Mouse (Mus musculus) C3H10T1/2 (cell line): Measurements from ENCODE around the gene Tmem237. TPM values are rescaled to one million over a fixed set of nuclear protein-coding genes. Genes with fewer than 3 reads are reported as not detected.

Experiments
- polyA plus RNA-seq, 2 experiments: library from polyadenylated mRNA; unstranded; fragments of >200 nt; fragmentation: generic; extraction: Trizol; gene quantifications; one replicate each; pipeline ENCODE4 v1.2.1; 2012; ENCODE audit warnings: missing spikeins in 2 of 2

Gene Tmem237
- polyA plus RNA-seq, result 10 to 100 TPM in 1 of 2 experiments, 1 to 10 TPM in 1; 4.5 to 20.8 TPM

GRCm38 (mm10) chr1:59119720-59120457 lies at the start of gene Tmem237:
Gene Tmem237, minus strand, starts transcription at chr1:59120408.

GRCm38 (mm10) chr1:59163030-59163461 lies 42.8 kb upstream of the Tmem237 start, which contains the start of gene Mpp4:
Gene Mpp4, minus strand, starts transcription at chr1:59163389.

GRCm38 (mm10) chr1:59094705-59095104 lies 25.5 kb downstream of the Tmem237 start, which contains the start of gene C2cd6:
Gene C2cd6, minus strand, starts transcription at chr1:59094900.

Other genes starting within 250 kb of the Tmem237 start
- gene Trak2, start 147.0 kb downstream of the Tmem237 start, polyA plus RNA-seq, result 1 to 10 TPM in 1 of 2 experiments, under 1 TPM in 1; 0.67 to 7.7 TPM
- gene Stradb, start 146.9 kb downstream of the Tmem237 start, polyA plus RNA-seq, result 1 to 10 TPM; 2.8 to 6.7 TPM
- not detected for gene C2cd6, start 25.5 kb downstream of the Tmem237 start, polyA plus RNA-seq
- under 1 TPM; 0.21 to 0.52 TPM for gene Mpp4, start 43.0 kb upstream of the Tmem237 start, polyA plus RNA-seq
- gene Als2, start 116.8 kb upstream of the Tmem237 start, polyA plus RNA-seq, result 1 to 10 TPM; 1.0 to 3.9 TPM
- gene Cdk15, start 136.5 kb upstream of the Tmem237 start, polyA plus RNA-seq, result under 1 TPM in 1 of 2 experiments, not detected in 1; 0.21 TPM